Mouse (Mus musculus) adrenal gland, adult 18-20 months (tissue): ENCODE results near the gene Dnal1. TPM values are rescaled to one million over a fixed set of nuclear protein-coding genes. Genes with fewer than 3 reads are reported as not detected.

Experiments
- total RNA-seq, 2 experiments: library from RNA; stranded (reverse); gene quantifications; 1 replicate in 1 of 2; 2 replicates in 1 of 2; pipeline ENCODE4 v1.2.3; 2021

Gene Dnal1
- total RNA-seq, 2 experiments from 2014 or later, result 15.5 to 16.8 TPM

Other genes starting within 250 kb of the Dnal1 start
- 10 to 100 TPM; 51.9 to 57.5 TPM for gene Numb, start 192.4 kb upstream of the Dnal1 start, total RNA-seq
- gene Riox1, start 163.8 kb upstream of the Dnal1 start, total RNA-seq, result 10 to 100 TPM; 15.2 to 16.4 TPM
- not detected for gene Heatr4, start 129.5 kb upstream of the Dnal1 start, total RNA-seq
- 10 to 100 TPM; 19.2 to 38.5 TPM for gene Acot2, start 126.5 kb upstream of the Dnal1 start, total RNA-seq
- 10 to 100 TPM in 1 of 2 experiments, 1 to 10 TPM in 1; 8.5 to 12.6 TPM for gene Acot1, start 104.9 kb upstream of the Dnal1 start, total RNA-seq
- gene Acot4, start 76.0 kb upstream of the Dnal1 start, total RNA-seq, result 1 to 10 TPM; 1.7 to 3.7 TPM
- gene Gm49366, start 75.4 kb upstream of the Dnal1 start, total RNA-seq, result not detected
- gene Acot3, start 62.2 kb upstream of the Dnal1 start, total RNA-seq, result 1 to 10 TPM in 1 of 2 experiments, not detected in 1; 1.3 TPM
- under 1 TPM; 0.22 to 0.46 TPM for gene Acot5, start 45.0 kb upstream of the Dnal1 start, total RNA-seq
- gene Acot6, start 13.7 kb upstream of the Dnal1 start, total RNA-seq, result 1 to 10 TPM; 3.4 to 5.4 TPM
- under 1 TPM; 0.26 to 0.36 TPM for gene Pnma1, start 34.1 kb downstream of the Dnal1 start, total RNA-seq
- 10 to 100 TPM; 17.5 to 20.6 TPM for gene Elmsan1, start 104.5 kb downstream of the Dnal1 start, total RNA-seq
- 100 to 1,000 TPM in 1 of 2 experiments, 10 to 100 TPM in 1; 82.5 to 110 TPM for gene Ptgr2, start 170.9 kb downstream of the Dnal1 start, total RNA-seq
- 10 to 100 TPM; 31.9 to 40.8 TPM for gene Zfp410, start 202.5 kb downstream of the Dnal1 start, total RNA-seq
- 10 to 100 TPM; 67.4 to 80.8 TPM for gene Coq6, start 247.3 kb downstream of the Dnal1 start, total RNA-seq
- 1 to 10 TPM; 3.2 to 4.5 TPM for gene Fam161b, start 247.5 kb downstream of the Dnal1 start, total RNA-seq